Mouse (Mus musculus) embryo, embryonic 10 days (tissue): ENCODE results near the gene 2410141K09Rik.
"Not testable (repeated sequence)": the region's sequence is repeated elsewhere in the genome, so short reads cannot be mapped to it uniquely, and the experiment has no call there.

Experiments
- DNase-seq: peaks from one replicate; pipeline ENCODE4 v3.0.0-alpha.2; 2015; ENCODE audit warnings: low spot score

Gene 2410141K09Rik

GRCm38 (mm10) chr13:66441018-66441417 is at the start of gene 2410141K09Rik:
Gene 2410141K09Rik, minus strand, starts transcription at chr13:66441118.
- not testable (repeated sequence) for DNase-seq

GRCm38 (mm10) chr13:66426858-66427257 is 14.1 kb downstream of the 2410141K09Rik start:
- DNase-seq, result not testable (repeated sequence)

GRCm38 (mm10) chr13:66414962-66415361 is 26.0 kb downstream of the 2410141K09Rik start:
- DNase-seq, result not testable (repeated sequence)
